Mouse (Mus musculus) stomach, postnatal 0 days (tissue): Measurements from ENCODE around the gene 9330182L06Rik.

Source experiments
- CTCF ChIP-seq: IDR thresholded peaks from 2 replicates; pipeline ENCODE4 v1.5.1; 2016; ENCODE audit warnings: antibody characterized with exemption, low read depth, mild to moderate bottlenecking, moderate library complexity
- EP300 ChIP-seq: optimal IDR thresholded peaks from 2 replicates; pipeline ENCODE3; 2016; ENCODE audit warnings: antibody characterized with exemption

GRCm38 (mm10) chr5:9265586-9266279, at the start of gene 9330182L06Rik:
- TF ChIP-seq CTCF (peak; percentile 32; the same call in 1 of the 2 replicates), EP300 (no peak)
